Mouse (Mus musculus): ENCODE results near the gene Actbl2. TPM values are rescaled to one million over a fixed set of nuclear protein-coding genes. Genes with fewer than 3 reads are reported as not detected.
A peak's percentile ranks its signal among the peaks of the same experiment; 100 is the strongest.

Gene Actbl2
- total RNA-seq (2021): not detected
- long read RNA-seq, experiment 1, partial matches to known transcripts: 0 of 1 reads
- long read RNA-seq, experiment 1, other reads (novel, unspliced or antisense): 0 of 1 reads
- long read RNA-seq, experiment 2: 0 reads

DNA sequence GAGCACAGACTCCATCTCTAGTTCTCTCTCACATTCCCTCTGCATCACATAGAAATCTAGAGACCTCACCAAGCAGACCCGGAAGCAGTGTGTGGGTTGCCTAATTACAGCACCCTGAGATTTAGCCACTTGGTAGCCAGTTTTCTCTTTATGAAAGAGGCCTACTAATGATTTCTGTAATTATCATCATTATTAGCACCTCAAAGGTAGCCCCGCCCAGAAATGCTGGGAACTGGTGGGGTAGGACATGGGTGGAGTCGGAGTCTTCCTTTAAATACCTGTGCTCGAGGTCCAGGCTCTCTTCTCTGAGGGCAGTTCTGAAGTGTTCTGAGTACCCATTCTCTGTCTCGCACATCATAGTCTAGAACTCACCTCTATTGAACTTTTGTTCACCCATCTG lies at the start of gene Actbl2:
Actbl2 (plus strand) TSS at position 301 of the 400 bp plus-strand sequence.
- no peak for DNase-seq (ENCODE audit: low spot score in 2 of 2)

DNA sequence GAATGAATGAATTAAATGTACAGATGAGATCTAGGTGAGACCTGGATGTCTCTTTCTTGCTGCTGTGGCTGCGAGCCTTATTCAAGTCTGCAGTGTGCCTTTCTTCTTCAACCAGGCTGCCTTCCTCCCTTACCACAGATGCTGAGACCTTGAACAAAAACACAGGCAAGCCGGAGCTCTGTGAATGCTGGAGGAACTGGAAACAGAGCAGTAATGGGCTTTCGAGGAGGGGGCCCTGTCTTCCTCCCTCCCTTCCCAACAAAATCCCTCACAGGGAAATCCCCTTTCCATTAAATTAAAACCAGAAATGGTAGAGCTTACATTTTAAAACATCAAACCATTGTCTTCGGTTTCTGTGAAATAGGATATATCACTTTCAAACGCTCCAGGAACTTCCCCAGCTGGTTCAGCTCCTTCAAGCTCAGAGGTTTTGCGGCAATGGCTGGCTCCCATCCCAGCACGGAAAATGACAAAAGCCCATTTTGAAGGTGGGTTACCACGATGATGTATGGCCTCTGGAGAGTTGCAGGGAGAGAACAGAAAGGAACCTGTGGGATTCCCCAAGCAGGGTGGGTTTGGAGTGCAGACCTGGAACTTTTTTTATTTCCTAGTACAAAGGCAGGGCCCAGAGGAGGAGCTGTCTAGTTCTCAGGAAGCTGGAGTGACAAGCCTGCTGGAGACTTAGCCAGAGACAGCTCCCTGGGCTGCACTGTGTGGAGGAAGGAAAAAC lies 44.0 kb upstream of the Actbl2 start:
- DNase-seq (ENCODE audit: low spot score in 2 of 2): peak in 1 of 2 experiments; percentile 16

DNA sequence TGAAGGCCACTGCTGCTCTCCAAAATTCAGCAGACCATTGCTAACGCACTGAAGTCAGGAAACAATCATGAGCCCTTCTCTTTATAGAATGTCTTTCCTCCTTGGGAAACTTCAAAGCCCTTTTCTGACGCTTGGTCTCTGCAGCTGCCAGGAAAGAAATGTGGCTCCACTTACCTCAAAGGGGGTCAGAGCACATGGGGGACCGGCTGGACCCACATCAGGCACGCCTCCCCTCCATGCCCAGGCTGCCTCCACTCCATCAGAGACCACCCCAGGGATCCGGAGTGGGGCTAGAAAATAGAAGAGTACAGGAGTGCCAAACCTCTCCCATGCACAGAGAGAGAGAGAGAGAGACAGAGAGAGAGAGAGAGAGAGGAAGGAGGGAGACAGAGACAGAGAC lies 26.0 kb upstream of the Actbl2 start:
- DNase-seq (ENCODE audit: low spot score in 2 of 2): no peak

DNA sequence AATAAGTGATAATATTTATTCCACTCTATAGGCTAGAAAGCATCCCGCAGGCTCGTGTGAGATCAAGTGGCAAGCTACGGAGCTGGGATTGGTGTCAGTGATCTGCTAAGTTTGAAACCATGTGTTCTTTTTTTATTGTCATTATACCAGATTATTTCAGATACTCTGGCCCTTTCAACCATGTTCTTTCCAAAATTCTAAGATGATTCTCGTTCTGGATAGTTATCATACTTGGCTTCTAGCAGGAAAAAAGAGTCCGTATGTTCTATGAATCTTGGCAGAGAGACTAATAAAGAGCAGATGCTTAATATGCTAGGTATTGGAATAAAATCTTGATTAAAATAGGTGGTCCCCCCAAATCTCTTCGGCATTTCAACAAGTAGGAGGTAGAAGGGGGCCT lies 25.3 kb upstream of the Actbl2 start:
- DNase-seq (ENCODE audit: low spot score in 2 of 2): no peak

DNA sequence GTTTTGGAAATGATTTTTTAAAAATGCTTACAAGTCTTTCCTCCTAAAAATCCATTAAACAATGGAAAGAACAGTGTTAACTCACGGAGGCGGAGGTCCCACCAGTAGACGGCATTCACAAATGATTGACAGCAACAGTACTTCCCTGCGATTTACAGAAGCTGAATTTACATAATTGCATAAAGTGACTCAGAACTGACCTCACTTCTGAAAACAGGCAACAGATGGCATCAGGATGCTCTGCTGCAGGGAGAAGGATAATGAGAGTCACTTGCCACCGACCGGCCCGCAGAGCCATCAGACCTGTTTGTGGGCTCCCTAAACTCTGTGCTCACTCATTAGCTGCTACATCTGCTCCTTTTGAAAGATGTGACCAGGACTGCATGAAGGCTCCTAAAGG lies 22.4 kb upstream of the Actbl2 start:
- DNase-seq (ENCODE audit: low spot score in 2 of 2): no peak

DNA sequence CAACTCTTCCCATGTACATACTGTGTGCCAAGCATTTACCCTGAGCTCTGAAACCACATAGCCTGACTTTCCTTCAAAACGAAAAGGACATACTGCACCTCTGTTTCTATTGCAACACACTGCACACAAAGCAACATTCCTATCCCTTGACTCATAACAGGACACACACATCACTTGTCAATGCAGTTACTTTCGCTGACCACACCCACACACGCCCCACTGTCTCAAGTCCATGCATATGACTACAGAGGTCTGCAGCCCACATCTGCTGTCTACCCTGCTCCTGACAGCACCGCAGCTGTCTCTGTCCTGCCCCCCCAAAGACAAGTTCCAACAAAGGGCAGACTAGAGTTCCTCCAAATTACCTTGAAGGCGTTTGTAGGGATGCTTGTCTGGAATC lies 21.5 kb upstream of the Actbl2 start:
- DNase-seq (ENCODE audit: low spot score in 2 of 2): no peak

DNA sequence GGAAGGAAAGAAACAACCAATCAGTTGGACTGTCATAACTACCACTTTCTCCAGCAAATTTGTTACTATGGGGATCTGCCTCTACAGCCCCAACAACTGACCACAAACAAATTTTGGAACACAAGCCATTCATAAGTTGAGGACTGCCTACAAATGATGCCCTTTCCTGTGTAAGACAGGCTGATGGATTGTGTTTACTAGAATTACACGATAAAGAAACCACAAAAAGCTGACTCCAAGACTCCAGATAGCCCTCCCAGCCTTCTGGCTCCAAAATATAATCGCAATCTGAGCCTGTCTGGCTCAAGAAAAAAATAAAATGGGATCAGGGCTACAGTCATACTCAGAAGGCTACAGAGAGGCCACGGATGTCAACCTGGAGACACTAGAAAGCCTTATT lies 20.2 kb upstream of the Actbl2 start:
- no peak for DNase-seq (ENCODE audit: low spot score in 2 of 2)

DNA sequence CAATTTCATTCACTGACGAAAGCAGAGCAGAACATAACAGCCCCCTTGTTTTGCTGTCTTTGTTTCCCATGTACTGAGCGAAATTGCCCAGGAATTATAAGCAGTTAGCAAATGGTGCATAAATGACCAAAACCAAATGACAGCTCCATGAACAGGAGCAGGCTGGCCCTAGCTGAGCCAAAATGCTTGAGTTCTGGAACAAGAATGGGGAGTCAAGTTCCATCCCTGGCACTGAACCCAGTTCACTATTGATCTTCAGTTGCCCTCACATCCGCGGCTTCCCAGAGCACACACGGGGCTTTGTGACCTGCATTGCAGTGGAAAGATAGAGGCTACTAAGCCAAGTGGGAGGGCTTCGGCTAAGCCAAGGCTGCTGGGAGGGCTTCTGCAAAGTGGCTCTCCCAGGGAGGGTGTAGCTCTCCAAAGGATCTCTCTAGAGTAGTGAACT lies 19.1 kb upstream of the Actbl2 start:
- peak in 1 of 2 experiments; percentile 32 for DNase-seq (ENCODE audit: low spot score in 2 of 2)

DNA sequence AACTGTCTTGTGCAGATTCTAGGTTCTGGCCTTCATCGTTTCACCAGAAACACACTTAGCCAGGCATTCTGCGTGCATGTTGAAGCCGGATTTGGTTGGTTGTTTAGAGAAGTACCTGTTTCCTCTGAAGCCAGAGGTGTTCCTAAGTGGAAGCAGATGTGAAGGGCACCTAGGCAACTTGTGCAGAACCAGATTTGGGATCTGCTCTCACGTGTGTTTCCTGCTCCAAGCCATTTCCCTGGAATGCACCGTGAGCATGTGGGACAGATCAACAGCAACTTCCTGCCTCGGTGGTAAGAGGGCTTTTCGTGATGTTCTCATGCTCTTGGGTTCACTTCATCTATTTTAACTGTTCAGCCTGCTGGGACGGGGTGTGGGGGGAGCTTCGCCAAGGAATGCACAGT lies 18.4 kb upstream of the Actbl2 start:
- no peak for DNase-seq (ENCODE audit: low spot score in 2 of 2)

DNA sequence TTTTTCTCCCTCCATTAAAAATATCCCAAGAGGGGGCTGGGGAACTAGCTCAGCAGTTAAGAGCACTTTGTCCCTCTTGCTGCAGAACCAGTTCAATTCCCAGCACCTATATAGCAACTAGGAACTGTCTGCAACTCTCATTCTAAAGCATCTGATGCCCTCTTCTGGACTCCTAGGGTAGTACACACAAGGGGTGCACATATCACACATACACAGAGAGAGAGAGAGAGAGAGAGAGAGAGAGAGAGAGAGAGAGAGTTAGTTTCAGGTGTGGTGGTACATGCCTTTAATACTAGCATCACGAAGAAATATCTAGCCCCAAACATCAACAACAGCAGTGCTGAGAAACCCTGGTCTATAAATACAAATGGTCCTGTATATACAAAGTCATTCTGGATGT lies 17.5 kb upstream of the Actbl2 start:
- no peak for DNase-seq (ENCODE audit: low spot score in 2 of 2)

DNA sequence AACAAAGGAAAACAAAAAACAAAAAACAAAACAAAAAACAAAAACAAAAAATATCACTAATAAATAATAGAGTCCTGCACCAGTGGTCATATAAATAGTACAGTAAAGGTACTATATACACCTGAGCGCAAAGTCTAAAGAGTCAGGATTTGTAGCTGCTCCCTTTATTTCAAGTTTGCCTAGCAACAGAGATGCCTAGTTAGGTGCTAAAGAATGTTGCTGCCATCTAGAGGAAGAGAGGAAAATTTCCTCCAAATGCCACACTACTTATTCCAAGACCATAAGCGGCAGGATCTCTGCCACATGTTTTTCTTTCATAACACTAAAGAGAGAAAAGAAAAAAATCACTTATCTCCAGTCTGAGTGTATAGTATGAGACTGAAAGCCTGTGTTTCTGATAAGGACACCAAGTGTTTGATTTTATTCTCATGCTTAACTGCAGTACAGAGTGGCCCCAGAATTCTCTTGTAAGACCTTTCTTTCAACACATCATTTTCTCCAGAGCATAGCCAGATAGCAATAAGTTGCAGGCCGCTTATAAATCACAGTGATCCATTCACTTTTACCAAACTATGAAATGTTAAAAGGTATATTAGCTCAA lies 16.8 kb upstream of the Actbl2 start:
- no peak for DNase-seq (ENCODE audit: low spot score in 2 of 2)

DNA sequence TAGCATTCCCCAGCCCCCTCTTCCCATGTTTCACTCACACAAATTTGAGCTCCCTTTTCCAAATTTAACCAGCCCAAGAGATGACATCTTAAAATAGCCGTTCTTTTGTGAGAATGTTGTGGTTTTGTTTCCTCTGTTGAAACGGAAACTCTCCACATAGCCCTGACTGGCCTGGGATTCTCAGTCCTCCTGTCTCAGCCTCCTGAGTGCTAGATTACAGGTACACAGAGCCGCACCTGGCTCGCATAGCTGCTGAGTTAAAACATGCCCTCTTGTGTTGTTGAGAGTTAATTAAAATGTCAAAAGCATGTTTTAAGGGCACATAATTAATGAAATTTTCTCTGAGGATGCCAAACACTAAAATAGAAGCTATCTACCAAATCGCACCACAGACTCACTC lies 3.7 kb upstream of the Actbl2 start:
- no peak for DNase-seq (ENCODE audit: low spot score in 2 of 2)

DNA sequence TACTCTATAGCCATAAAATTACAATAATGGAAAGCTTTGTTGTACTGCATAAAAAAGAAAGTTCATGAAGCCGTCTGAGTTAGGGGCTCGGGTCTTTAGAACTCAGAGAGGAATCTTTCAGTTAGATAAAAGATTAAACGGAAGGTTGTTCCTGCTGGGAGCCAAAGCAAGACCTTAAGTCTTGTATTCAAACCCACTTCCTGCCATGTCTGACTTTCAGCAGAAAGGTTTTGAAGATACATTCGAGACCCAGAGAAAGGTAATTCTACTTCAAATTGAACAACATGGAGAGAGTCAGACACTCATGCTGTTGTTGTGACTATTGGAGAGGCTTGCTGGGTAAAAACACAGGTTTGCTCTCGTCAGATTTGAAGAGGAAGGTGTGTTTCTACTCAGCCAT lies 3.0 kb upstream of the Actbl2 start:
- DNase-seq (ENCODE audit: low spot score in 2 of 2): no peak

DNA sequence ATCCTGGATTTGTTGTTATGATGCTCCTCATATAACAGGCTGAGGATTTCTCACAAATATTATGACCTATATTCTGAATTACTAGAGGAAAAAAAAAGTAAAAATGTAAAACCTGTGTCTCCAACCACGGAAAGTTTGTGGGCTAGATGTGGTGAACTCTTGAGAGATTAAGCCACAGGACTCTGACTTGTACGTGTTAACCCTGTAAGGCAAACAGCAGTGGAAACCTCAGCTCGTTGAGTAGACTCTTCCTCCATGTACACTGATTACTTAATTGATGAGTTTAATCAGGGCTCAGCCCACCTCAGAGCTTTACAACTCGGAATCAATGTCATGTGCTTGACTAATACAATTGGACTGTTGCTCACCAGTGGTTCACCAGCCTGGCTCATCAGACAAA lies 3.2 kb downstream of the Actbl2 start:
- DNase-seq (ENCODE audit: low spot score in 2 of 2): no peak

DNA sequence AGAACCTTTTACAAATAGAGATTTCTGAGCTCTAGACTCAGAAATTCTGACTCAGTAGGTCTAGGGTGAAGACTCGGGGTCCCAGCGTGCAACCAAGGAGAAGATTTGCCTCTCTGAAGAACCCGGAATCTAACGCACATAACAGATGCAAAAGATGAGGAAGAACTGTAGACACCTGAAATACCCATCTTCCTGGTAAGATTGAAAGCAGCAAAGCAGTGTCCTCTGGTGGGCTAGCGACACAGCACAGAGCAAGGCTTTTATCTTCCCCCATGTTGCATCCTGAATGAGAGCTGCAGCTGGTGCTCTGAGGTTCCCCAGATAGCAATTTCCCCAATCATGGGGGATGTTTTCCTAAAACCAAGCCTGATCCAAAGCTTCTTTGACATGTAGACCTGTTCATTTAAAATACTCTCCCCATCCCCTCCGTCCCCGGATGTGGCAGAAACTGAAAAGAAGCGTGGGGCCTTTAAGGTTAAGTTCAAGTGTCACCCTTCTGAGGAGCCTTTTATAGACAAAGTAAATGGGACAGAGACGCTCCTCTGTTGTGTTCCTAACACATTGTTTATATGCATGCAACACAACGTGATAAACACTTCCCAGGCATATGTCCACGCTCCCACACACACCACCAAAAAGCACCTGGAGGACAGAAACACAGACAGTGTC lies 3.7 kb downstream of the Actbl2 start:
- DNase-seq (ENCODE audit: low spot score in 2 of 2): no peak

DNA sequence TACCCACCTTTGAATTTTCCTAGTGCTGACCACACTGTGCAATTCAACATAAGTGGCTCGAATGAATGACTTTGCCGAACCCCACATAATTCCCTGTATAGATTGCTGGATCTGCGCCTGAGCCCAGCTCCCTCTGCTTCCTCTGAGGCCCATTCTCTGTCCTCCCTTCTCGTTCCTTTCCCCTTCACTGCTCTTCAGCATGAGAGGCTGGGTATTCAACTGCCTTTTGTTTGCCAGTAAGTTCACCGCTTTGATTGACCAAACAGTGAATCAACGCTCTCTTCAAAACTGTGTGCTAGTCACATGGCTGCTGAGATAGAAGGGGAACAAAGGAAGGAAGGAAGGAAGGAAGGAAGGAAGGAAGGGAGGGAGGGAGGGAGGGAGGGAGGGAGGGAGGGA lies 4.3 kb downstream of the Actbl2 start:
- DNase-seq (ENCODE audit: low spot score in 2 of 2): no peak

DNA sequence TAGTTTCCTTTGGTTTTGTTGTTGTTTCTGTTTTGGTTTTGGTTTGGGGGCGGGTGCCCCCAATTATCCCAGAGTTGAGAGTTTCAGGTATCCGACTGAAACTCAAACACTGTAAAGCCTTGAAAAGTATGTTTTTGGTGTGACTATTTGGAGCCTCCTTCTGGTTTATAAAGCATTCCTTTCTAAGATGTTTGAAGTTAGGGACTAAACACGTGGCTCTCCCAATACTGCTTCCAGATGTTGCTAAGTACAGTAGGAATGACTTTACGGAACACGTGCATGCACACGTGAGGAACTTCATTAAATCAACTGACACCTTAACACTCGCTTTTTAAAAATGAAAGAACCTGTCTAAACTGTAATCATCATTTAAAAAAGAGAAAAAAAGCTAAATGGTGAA lies 4.9 kb downstream of the Actbl2 start:
- no peak for DNase-seq (ENCODE audit: low spot score in 2 of 2)

DNA sequence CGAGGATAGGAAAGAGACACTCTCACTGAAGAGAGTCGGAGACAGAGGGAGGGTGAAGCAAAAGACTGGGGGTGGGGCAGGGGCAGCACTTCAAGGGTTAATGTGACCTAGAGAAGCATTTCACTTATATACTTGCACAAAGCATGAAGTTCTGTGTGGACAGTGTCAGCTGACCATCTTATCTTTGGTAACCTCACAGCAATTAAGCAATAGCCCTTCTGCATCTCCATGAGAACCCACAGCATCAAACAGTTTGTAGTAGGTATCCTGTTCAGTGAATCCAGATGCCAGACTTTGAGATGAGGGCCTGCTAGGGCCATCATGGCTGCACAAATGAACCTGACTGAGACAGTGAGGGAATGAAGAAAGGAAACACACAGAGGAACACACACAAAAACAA lies 8.4 kb downstream of the Actbl2 start:
- DNase-seq (ENCODE audit: low spot score in 2 of 2): no peak

DNA sequence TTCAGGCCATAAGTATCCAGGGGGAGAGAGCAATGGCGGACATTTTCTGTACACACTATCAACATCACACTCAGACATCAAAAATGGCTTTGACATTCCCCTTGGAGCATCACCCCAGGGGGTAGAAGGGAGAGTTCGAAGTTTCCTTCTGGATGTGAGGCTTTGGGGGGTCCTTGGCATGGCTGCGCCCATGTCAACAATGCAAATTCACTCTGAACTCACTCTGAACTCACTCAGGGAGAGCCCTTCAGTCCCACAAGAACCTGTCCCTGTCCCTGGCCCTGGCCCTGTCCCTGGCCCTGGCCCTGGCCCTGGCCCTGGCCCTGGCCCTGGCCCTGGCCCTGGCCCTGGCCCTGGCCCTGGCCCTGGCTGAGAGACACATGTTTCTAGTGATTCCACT lies 8.9 kb downstream of the Actbl2 start:
- no peak for DNase-seq (ENCODE audit: low spot score in 2 of 2)

DNA sequence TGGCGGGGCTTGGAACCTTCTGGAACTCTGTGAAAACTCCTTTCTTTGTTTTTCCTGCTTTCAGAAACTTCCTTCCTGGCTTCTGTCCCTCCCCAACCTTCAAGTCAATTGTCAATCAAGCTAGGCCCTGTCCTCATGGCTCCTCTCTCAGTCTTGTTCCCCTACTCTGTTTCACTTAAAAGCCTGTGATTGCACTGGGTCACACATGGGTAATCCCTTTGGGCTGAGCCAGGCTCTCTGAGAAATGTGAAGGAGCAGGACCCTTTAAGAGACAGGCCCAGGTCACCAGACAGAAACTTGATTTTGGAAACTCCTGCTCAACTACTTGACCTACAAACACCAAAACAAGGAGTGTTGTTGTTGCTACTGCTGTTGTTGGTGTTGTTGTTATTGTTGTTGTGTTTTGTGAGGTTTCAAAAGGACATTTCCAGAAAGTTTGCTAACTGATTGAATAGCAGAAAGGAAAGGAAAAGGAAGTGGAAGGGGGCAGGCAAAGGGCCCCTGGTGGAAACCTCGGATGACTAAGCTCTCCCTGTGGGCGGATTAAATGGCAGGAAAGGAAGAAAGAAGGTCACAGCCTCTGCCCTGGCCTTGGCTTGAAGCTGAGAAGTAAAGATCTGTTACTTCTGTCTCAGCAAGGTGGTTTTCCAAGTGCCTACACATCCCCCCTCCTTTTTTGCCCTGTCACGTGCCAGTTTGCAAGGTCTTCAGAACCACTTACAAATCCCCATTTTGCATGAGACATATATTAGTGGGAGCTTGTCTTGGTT lies 10.6 kb downstream of the Actbl2 start:
- no peak for DNase-seq (ENCODE audit: low spot score in 2 of 2)

DNA sequence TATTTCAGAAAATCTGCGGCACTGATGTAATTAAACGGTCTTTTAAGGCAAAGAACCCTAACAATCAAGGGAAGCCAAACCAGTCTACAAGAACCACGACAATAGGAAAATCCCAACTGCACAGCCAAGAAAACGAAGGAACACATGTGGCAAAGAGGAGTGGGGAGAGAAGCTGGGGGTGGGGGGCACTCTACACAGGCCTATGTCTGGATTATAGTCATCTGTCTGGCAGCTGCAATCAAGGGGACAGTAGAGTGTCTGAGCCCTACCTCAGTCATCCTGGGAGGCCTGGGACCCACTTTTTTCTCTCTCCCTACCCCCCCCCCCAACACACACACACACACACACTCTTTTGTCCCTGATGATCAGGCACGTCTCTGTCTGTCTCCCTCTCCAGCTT lies 12.0 kb downstream of the Actbl2 start:
- no peak for DNase-seq (ENCODE audit: low spot score in 2 of 2)

DNA sequence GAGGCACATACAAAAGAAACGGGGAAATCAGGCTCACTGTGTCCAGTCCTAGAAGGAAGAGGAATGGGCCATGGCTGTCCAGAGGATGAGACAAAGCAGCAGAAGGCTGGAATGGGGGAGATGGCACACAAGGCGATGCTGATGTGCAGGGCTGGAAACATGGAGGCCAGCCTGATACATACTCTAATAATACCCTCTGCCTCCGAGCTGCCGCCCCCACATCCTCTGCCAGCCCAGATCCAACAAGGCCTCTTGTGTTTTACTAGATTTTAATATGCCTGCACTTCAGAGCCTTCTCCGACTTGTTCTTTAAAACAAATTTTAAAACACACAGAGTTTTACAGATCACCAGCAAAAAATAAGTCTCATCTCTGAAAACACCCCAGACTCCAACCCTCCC lies 14.2 kb downstream of the Actbl2 start:
- DNase-seq (ENCODE audit: low spot score in 2 of 2): no peak

Data from gastrocnemius, postnatal 4 days (tissue).